Mouse (Mus musculus) right cerebral cortex, postnatal 36 days (tissue): ENCODE measurements around the gene Hnrnpul2.
"Not testable (repeated sequence)": the region's sequence is repeated elsewhere in the genome, so short reads cannot be mapped to it uniquely, and the experiment has no call there.

ENCODE experiments used
- DNase-seq, 2 experiments: peaks; one replicate each; pipeline ENCODE4 v3.0.0; 2022; ENCODE audit warnings: low spot score in 2 of 2, mixed read lengths in 1 of 2

Hnrnpul2 gene

DNA sequence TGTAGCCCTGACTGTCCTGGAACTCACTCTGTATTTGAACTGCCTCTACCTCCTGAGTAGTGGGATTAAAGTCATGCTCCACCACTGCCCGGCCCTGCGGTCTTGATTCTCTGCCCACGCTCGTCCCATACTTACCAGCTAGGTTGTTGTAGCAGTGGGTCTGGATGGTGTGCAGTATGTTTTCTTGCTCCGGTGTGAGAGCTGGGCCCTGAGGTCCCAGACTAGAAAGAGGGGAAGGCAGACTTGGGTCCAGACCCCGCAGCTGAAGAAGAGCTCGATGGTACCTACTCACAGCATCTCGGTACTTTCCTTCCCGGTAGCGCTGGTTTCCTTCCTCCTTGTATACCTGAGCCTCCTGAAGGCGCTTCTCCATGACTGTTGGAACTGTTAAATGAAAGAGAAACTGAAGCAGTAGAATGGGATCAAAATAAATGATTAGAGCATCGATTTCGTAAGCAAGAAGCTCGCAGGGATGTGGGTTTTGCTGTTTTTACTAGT is 1.5 kb upstream of the Hnrnpul2 start:
- no peak for DNase-seq

DNA sequence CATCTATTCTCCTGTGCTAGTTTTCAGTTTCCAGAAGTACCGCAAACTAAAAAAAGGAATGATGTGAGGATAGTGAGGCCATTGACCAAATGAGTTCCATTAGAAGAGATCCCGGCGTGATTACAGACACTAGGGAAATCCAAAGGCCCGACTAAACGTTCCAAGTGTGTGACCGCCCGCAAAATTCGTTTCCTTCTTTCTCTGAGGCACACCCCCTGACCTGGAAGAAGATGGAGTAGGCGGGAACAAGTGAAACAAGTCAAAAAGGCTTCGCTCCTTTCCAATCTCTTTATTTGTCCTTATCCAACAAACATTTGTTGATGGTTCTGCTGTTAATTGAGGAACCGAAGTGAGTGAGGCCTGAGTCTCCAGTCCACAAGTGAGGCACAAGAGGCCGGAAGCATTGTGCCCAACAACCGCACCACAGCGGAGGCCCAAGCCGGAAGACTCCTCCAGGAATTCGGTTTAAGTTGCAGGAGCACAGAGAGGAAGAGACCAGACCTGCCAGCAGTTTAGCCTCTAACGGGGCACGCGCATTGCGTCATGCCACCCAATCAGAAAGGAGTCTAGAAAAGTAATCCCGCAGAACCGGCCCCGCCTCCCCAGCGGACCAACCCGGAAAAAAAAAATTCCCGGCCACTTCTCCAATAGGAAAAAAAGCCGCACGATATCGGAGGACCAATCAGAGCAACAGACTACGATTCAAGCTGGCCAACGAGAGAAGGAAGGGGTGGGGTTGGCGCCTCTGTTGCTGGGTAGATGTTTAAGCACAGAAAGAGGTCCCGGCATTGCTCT is 812 bp upstream of the Hnrnpul2 start, which contains the start of gene Ttc9c:
Gene Ttc9c, minus strand, starts transcription at position 533 of the 795 bp plus-strand sequence.
- DNase-seq: peak; percentile 98 to 99

DNA sequence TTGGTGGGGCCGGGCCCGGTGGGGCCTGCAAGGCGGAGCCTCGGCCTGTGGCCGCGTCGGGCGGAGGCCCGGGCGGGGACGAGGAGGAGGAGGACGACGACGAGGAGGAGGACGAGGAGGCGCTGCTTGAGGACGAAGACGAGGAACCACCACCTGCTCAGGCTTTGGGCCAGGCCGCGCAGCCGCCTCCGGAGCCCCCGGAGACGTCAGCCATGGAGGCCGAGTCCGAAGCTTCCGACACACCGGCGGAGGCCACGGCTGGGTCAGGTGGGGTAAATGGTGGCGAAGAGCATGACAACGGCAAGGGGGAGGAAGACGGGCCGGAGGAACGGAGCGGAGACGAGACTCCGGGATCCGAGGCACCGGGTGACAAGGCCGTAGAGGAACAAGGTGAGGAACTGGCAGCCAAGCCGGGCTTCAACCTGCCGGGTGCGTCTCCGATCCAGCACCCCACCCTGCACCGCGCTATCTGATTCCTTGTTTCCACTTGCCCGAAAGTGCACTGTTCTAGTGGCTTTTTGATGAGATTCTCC is 680 bp downstream of the Hnrnpul2 start:
- DNase-seq: no peak

DNA sequence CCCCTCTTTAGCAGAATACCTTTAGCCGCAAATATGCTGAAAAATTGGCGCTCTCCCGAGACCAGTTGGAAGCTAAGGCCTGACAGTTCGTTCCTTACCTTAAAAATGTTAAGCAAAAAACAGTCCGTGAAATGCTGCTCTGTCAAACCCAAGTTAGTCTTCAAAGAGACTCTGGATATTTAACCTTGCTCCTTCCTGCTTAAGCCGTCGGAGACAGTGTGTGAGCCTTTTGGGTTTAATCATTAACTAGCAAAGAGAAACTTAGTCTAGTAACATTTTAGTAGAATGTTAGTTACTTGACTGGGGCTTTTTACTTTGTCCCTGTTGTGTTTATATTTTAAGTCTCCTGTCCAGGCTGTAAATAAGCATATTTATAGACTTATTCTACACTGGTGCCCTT is 1.3 kb downstream of the Hnrnpul2 start:
- no peak for DNase-seq

DNA sequence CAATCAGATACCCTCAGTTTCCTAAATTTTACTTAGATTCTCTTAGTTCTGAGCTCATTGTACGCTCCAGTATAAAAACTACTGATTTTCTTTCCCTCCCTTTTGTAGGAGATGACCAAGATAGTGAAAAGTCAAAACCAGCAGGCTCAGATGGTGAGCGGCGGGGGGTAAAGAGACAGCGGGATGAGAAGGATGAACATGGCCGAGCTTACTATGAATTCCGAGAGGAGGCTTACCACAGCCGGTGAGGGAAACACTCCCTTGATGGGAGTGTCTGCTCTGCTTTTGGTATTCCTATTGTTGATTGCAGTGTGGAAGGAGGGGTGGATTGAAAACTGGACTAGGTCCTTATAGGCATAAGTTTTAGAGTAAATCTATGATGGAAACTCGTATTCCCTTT is 2.9 kb downstream of the Hnrnpul2 start:
- DNase-seq: no peak

DNA sequence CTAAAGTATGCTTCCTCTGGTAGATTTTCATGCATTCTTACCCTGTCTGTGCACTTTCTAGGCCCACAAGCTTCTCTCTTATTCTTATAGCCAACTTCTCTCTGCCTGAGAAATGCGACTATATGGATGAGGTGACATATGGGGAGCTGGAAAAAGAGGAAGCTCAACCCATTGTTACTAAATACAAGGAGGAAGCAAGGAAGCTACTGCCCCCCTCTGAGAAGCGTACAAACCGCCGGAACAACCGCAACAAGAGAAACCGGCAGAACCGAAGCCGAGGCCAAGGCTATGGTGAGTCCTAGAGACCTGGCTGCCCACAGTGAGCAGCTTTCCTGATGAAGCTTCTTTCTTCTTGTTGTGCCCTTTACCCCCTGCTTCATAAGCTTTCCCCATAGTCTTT is 9.8 kb downstream of the Hnrnpul2 start, which contains the start of gene AC129217.1:
Gene AC129217.1, plus strand, starts transcription at position 114 of the 400 bp plus-strand sequence.
- no peak for DNase-seq

DNA sequence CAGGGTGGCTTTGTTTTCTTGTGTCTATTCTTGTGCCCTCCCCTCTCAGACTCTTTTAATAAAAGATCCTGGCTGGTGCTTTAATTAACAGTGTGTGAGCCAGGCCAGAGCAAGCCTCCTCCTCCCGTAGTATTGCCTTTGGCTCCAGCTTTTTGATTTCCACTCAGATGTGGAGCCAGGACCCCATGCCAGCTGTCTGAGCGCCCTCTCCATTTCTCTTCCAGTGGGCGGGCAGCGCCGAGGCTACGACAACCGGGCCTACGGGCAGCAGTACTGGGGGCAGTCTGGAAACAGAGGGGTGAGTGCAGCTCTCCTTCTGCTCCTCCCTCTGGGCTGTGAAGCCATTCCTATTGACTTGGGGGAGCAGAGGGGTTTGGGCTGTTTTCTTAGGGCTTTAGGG is 10.9 kb downstream of the Hnrnpul2 start:
- DNase-seq: no peak

DNA sequence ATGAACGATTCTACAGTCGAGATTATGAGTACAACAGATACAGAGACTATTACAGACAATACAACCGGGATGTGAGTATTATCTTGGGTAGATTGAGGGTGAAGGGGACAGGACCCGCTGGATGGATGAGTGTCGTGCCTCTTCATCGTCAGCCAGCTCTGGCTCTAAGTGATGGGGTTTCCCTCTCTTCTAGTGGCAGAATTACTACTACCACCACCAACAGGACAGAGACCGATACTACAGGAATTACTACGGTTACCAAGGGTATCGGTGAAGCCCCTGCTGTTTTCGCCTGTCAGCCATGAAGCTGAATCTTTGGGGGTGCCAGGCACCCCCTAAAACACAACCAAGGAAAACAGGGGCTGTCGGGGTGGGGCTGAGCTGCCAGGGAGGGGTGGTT is 11.5 kb downstream of the Hnrnpul2 start:
- no peak for DNase-seq

DNA sequence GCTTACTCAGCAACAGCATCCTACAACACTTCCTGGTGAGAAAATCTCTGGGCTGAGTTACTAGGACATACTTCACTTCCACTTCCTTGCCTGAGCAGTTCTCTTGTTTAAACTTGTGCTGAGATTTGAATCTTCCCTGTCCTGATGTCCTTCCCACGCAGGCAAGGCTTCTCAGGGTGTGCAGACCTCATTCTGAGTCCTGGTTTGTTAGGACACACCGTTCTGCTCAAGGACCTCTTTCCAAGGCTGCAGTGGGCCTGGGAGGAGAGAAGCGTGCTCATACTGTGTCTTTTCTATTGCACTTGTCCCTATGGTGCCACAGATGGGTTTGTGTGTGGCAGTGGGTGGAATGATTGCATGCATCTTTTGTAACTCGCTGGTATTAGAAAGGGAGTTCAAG is 13.2 kb downstream of the Hnrnpul2 start:
- DNase-seq: no peak

DNA sequence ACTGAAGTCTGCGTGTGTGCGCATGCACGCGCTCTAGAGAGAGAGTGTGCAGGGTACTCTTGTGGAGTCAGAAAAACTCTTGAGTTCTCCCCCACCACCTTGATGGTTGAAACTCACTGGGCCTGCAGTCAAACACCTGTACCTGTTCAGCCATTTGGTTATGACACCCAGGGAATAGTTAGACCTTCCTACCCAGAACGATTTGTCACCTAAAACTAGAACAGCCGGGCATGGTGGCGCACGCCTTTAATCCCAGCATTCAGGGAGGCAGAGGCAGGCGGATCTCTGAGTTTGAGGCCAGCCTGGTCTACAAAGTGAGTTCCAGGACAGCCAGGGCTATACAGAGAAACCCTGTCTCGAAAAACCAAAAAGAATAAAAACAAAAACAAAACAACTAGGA is 16.5 kb downstream of the Hnrnpul2 start:
- not testable (repeated sequence) for DNase-seq

DNA sequence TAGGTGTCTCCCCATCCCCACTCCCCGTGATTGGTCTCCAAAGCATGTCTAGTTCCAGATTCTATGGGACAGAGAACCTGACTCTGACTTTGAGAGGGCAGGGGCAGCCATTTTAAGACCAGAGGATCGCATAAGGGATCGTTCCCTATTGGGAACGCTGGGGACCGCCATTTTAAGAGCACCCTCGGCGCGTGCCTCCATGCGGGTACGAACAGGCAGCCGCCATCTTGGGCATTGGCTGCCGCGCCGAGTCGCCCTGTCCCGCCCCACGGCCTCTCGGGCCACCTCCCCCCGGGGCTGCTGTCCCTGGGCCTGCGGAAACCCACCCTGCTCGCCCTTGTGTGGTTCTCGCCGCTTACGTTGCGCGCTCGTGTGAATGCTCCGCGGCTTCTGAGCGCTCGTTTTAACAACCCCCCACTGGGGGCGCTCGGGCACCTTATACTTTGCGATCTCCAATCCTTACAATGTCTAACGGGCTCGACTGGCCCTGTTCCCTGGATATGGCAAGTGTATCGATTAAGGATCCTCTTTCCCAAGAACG is 17.5 kb downstream of the Hnrnpul2 start, which contains the start of gene Bscl2:
Gene Bscl2, plus strand, starts transcription at position 217 of the 541 bp plus-strand sequence.
- DNase-seq: peak; percentile 84 to 85

DNA sequence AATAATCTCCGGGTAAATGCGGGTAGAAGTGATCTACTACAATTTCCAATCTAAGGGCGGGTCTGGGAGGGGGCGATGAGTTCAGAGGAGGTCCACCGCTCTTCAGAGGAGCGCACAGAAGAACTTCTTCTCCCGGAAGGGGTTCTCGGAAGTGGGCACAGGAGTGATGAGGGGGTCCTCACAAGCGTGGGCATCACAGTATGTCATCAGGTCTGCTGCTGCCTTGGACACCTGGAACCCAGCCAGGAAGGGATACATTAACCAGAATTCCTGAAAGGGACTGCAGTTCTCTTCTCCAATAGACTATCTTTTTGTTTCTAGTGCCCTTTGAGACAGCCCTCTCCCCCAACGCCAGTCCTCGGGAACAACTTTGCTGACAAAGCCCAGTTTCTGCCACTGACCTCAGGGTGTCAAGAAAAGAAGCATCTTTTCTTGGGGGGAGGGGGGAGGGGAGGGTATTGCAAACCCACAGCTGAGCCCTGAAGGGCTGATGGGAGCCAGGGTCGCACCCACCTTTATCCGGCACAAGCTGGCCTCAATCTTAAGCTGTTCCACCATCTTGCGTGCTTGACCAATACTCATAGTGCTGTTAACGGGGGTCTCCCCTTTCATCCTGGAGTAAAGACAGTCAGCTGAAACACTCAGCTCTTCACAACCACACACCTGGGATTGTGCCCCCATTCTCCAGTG is 18.4 kb downstream of the Hnrnpul2 start:
- no peak for DNase-seq

DNA sequence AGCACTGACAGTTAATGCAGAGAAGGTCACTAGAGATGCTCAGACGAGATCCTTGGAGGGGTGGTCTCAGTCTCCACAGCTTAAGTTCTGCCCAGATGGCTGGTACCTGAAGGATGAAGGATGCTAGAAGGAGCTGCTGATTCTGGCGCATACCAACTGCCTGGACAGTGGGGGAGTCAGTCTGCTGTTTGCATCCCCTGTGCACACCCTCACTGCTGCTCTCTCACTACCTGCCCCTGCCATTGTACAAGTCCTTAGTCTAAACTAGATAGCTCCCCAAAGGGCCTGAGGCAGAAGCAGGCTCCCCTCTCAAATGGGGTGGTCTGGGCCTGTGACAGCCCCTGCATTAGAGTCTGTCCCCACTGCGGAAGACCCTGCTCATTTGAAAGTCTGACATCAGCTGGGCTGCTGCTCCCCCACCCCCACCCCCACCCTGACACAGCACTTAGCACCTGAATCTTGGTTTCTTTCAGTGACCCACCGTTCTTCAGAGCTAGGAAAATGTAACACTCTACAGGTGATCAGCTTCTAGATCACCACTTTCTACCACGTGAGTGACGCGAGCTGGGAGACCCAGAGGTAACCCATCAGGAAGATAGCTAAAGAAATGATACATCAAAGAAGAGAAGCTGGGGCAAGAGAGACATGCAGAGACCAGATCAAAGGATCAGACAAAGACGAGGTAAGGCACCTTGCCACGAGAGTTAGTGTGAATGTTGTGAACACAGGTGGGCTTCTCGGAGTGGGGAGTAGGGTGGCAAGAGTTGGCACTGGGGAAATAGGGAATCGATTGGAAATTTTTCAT is 19.5 kb downstream of the Hnrnpul2 start, which contains the start of gene Gng3:
Gene Gng3, minus strand, starts transcription at position 92 of the 805 bp plus-strand sequence.
- peak; percentile 84 to 90 for DNase-seq

DNA sequence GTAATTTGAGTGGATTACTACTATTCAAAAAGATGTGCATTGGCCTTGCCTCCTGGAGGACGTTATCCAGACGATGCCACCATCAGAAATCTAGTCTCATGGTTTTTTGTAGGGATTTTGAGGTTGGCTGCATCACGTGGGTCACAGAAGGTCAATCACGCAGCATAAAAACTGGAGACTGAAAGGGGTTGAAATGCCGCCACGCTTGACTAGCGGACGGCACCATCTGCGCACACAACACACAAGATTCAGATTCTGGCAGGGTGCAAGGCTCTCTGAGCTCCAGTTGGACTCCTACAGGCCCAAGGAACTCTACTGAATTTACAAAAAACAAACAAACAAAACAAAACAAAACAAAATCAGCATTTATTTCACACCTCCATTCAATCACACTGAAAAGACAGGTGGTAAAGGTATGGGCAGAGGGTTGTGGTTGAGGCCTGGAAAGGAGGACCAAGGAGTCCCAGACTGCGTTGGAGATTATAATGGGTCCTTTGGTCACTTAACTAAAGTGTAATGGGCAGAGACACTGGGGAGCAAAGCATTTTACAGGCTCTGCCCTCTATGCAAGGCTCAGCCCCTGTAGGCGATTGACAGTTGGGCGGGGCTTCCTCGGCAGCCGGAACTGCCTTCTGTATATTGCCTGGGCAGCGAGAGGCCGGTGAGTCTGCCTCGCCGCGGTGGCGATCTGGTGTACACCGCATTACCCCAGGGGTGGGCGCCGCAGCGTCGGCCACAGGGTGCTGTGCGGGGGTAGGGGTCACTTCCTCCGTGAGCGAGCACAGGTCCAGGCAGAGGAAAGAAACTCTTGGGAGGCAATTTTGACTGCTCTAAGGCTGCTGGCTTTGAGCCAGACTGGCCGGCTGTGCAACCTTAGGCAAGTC is 20.3 kb downstream of the Hnrnpul2 start:
- DNase-seq: peak; percentile 73 to 77

DNA sequence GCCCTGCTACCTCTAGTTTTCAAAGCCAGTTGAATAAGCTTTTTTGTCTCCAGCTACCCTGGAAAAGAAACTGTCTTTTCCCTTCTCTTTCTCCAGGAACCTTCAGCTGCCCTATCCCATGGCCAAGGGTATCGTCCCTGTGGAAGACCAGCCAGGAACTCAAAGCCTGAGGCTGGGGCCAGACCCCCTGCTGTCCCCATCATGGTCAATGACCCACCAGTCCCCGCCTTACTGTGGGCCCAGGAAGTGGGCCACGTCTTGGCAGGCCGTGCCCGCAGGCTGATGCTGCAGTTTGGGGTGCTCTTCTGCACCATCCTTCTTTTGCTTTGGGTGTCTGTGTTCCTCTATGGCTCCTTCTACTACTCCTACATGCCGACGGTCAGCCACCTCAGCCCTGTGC is 21.2 kb downstream of the Hnrnpul2 start:
- DNase-seq: no peak

DNA sequence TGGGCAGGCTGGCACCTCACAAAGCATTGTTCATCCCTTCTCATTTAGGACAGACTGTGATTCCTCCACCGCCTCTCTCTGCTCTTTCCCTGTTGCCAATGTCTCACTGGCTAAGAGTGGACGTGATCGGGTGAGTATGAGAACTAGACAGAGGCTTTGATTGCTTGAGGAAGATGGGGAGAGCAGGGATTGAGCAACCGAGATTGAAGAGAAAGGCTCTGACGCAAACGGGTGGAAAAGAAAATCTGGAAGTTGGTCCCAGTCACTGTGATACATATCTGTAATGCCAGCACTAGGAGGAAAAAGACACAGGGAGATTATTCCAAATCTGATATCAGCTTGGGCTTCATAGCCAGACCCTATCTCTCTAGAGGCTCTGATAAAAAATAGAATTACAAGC is 23.2 kb downstream of the Hnrnpul2 start:
- no peak for DNase-seq

DNA sequence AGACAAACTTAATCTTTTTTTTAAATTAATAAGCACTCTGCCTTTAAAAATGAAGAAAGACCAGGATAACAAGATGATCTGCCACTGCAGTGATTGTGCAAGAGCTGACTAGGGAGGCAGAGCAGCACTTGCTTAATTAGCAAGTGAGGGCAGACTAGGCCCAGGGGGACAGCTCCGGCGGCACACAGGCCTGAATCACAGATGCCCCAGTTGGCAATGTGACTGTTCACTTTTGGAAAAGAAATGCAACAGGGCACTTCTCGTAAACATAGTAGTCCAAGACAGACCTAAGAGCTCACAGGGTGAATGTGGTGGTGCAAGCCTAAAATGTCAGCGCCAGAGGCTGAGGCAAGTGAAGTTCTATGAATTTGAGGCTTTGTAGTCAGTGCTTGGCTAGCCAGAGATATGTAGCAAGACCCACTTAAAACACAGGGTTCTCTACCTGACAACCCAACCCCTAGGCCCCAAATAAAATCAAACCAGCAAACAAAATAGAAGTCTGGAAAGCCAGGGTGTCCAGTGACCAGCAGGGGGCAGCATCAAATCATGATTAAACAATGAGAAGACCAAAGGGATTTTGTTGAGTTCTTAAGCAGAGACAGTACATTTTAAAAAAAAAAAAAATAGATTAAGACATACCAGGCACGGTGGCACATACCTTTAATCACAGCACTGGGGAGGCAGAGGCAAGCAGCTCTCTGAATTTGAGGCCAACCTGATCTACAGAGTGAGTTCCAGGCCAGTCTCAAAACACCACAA is 24.7 kb downstream of the Hnrnpul2 start:
- DNase-seq: peak; percentile 49 to 50

DNA sequence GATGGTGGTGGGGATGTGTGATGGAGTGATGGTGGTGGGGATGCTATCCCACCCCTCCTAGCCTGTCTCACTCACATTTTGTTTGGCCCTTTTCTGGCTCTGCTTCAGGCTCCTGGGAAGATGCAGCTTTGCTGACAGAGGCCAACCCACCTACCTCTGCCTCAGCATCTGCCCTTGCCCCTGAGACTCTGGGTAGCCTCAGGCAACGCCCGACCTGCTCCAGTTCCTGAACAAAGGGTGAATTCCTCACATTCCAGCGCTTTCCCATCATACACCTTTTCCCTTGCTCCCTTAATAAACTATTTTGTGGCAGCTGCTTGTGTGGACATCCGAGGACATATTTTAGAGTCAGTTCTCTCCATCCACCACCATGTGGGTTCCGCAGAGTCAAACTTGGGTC is 28.5 kb downstream of the Hnrnpul2 start:
- DNase-seq: no peak

DNA sequence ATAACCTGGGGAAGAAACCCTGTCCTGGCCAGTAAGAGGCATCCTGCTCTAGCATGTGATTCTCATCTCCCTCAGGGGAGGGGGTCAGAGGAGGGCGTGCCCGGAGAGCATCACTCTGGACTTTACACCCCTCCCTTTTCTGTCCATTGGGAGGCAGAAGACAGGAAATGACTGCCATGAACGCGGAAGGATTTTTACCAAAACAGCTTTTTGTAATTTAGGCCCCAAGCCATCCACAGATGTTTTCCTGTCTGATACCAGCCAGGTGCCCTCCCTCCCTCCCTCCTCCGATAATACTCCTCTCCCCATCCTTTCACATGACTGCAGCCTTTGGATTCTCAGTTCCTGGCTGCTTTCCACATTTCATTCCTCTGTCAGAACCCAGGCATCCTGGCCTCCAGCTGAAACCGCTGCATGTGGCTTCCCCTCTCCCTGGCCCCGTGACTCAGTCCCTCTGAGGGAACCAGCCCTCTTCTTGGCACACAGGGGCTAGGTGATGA is 30.6 kb downstream of the Hnrnpul2 start, which contains the start of gene Lrrn4cl:
Gene Lrrn4cl, plus strand, starts transcription at position 367 of the 500 bp plus-strand sequence.
- no peak for DNase-seq
